Mouse (Mus musculus) heart, adult 2 months (tissue): ENCODE results near the gene Hjurp. TPM values are rescaled to one million over a fixed set of nuclear protein-coding genes. Genes with fewer than 3 reads are reported as not detected.

Experiments
- DNase-seq, 2 experiments: peaks; one replicate each; pipeline ENCODE4 v3.0.0; 2021
- H3K27ac ChIP-seq: fragments of 200-600 bp; 2 replicates; pipeline ENCODE4 v1.8.1; 2022
- H3K27me3 ChIP-seq: fragments of 200-500 bp; 2 replicates; pipeline ENCODE4 v1.6.1; 2012; ENCODE audit warnings: mild to moderate bottlenecking, low read length, inconsistent platforms, mixed read lengths; ENCODE audit not compliant: control insufficient read depth, insufficient read depth
- H3K36me3 ChIP-seq: fragments of 200-500 bp; 2 replicates; pipeline ENCODE4 v1.6.1; 2012; ENCODE audit warnings: low read length, inconsistent platforms; ENCODE audit not compliant: control insufficient read depth, insufficient read depth
- H3K4me1 ChIP-seq: fragments of 200-500 bp; 2 replicates; pipeline ENCODE4 v1.6.1; 2011; ENCODE audit warnings: low read length; ENCODE audit not compliant: control insufficient read depth, insufficient read depth
- H3K4me3 ChIP-seq: fragments of 200-600 bp; 2 replicates; pipeline ENCODE4 v1.8.1; 2022
- H3K79me2 ChIP-seq: fragments of 200-500 bp; replicated peaks from 2 replicates; pipeline ENCODE4 v1.6.1; 2012; ENCODE audit warnings: mild to moderate bottlenecking, inconsistent platforms, low read length, moderate library complexity, mixed read lengths; ENCODE audit not compliant: control insufficient read depth, insufficient read depth
- H3K9ac ChIP-seq: fragments of 200-500 bp; 2 replicates; pipeline ENCODE4 v1.6.1; 2012; ENCODE audit warnings: low read depth, mild to moderate bottlenecking, control low read depth, inconsistent platforms, low read length, mixed read lengths
- CTCF ChIP-seq: fragments of 200-600 bp; IDR thresholded peaks from 2 replicates; pipeline ENCODE4 v1.8.1; 2022; ENCODE audit warnings: antibody characterized with exemption, mild to moderate bottlenecking, moderate library complexity
- EP300 ChIP-seq: fragments of 200-500 bp; IDR thresholded peaks from 2 replicates; pipeline ENCODE4 v1.6.1; 2011; ENCODE audit warnings: low read depth, low read length, control low read depth; ENCODE audit not compliant: insufficient read depth
- POLR2A ChIP-seq: fragments of 200-500 bp; IDR thresholded peaks from 2 replicates; pipeline ENCODE4 v1.6.1; 2011; ENCODE audit warnings: mild to moderate bottlenecking, low read depth, low read length, control low read depth; ENCODE audit not compliant: insufficient read depth
- WGBS: fragments of 180-500 bp; shearing (Covaris S2); methylation state at CpG from one replicate; pipeline ENCODE4 v1.1.7; 2018; 5-methylcytosine and 5-hydroxymethylcytosine counted together
- intact Hi-C: fragments of 180-260 bp; cut with DNase I; formaldehyde crosslinking; loops from one replicate; pipeline ENCODE4 v1.15.1; 2025
- polyA plus RNA-seq: library from polyadenylated mRNA; depleted of rRNA; stranded (reverse); fragments of >200 nt; gene quantifications from 2 replicates; pipeline ENCODE4 v1.2.3, GENCODE M21; 2012
- total RNA-seq, 2 experiments: library from RNA; stranded (reverse); gene quantifications; 2 replicates each; pipeline ENCODE4 v1.2.3; 2021

Hjurp gene
- total and polyA plus RNA-seq, 3 experiments = 8.7 to 23.9 (median 11.5) TPM

DNA sequence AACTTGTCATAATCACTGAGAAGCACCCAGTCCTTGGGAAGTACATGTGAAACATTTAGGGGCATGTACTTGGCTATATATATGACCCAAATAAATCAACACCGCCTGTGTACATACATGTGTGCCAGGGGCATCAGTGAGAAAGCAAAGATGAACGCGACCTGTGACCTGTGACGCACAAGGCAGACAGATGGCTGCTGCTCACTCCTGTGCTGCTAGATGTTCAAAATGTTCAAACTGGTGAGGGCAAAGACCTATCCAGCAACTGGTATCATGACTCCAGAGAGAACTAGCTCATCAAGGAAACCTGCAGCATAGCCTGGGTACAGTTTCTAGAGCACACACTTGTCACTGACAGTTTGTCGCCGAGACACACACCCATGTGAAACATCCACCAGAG lies 9.9 kb downstream of the Hjurp start:
- Histone ChIP-seq H3K27ac (no peak overlapping the region), H3K4me3 (no peak overlapping the region), H3K4me1 (no peaks in the 10 kb centered on the region), H3K9ac (no peak overlapping the region), H3K79me2 (no peaks in the 10 kb centered on the region), H3K27me3 (no peaks in the 10 kb centered on the region), H3K36me3 (no peaks in the 10 kb centered on the region)
- TF ChIP-seq EP300 (no peak), POLR2A (no peak), CTCF (no peak)
- peak in 1 of 2 experiments; percentile 29 for DNase-seq
- intact Hi-C loops = no loop called here
- WGBS = 92% methylated on average over 6 of the region's 6 CpGs

DNA sequence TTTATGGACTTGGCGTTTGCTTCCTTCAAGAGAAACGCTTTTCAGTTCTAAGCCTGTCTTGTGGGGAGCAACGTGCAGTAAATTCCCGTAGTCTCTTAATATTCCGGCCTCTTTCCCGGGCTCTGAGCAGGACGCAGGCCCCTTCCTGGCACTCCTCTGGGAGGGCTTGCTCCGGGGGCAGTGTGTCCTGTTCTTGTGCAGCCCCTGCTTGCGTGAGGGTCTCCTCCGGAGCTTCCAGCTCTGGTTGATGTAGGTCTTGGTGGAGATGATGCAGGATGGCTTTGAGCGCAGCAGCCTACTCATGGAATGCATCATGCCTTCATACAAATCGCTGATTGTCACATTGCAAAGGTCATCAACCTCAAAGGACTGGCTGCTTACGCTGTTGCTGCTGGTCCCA lies 11.3 kb downstream of the Hjurp start:
- Histone ChIP-seq H3K4me1 (no peaks in the 10 kb centered on the region), H3K79me2 (no peaks in the 10 kb centered on the region), H3K27ac (no peak overlapping the region), H3K36me3 (no peaks in the 10 kb centered on the region), H3K9ac (no peak overlapping the region), H3K4me3 (no peak overlapping the region), H3K27me3 (no peaks in the 10 kb centered on the region)
- intact Hi-C loops = no loop called here
- 87% methylated on average over 13 of the region's 13 CpGs for WGBS
- peak in 1 of 2 experiments; percentile 32 for DNase-seq
- TF ChIP-seq POLR2A (no peak), CTCF (no peak), EP300 (no peak)

DNA sequence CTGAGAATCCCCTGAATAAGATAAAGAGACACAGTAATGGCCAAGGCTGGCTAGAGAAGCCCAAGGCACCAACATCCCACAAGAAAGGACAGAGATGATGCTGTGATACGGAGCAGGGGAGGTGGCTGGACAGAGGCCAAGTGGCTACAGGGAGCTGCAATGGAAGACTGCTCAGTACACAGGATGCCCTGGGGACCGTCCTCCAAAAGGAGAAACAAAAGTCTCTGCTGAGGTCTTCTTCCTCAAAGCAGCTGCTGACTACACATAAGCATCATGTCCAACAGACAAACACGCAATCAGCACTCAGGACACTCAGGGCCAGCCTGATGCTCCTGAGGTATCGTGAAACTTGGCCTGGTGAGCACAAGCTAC lies 12.6 kb downstream of the Hjurp start:
- Histone ChIP-seq H3K27ac (no peak overlapping the region), H3K79me2 (no peaks in the 10 kb centered on the region), H3K4me1 (no peaks in the 10 kb centered on the region), H3K4me3 (no peak overlapping the region), H3K36me3 (no peaks in the 10 kb centered on the region), H3K27me3 (no peaks in the 10 kb centered on the region), H3K9ac (no peak overlapping the region)
- TF ChIP-seq CTCF = no peak
- no peak for TF ChIP-seq POLR2A
- no peak for TF ChIP-seq EP300
- WGBS = 60% methylated on average over 4 of the region's 4 CpGs
- intact Hi-C loops = loop anchor here (1.0 kb wide), 1 partner anchor 11 kb away; no protein-coding TSS in a partner anchor
- no peak for DNase-seq

DNA sequence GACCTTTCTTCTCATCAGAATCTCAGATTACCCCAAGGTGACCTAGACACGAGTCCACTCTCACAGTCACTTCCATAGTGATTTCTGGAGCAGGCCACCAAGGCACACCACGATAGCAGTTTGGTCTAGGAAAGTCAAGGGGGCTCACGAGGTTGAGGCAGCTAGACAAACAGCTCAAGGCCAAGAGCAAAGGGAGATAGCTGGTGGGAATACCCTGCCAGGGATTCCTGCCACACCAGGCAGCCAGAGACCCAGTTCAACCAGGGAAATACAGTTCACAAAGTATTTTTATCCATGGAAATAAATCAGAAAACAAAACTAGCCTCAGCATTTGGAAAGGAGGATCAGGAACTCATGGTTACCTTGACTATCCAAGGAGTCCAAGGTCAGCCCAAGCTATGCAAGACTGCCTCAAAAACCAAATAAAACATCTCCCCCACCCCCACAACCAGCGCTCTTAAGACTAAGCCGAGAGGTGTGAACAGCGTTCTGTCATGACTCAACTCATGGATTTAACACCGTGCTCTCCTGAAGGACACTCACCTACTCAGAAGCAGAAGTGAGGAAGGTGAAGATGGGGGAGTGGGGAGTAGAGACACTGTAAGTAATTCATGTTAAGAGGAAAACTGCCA lies 13.1 kb downstream of the Hjurp start:
- H3K4me1 ChIP-seq = no peaks in the 10 kb centered on the region
- H3K36me3 ChIP-seq = no peaks in the 10 kb centered on the region
- no peak overlapping the region for H3K4me3 ChIP-seq
- no peaks in the 10 kb centered on the region for H3K79me2 ChIP-seq
- no peak overlapping the region for H3K27ac ChIP-seq
- no peak overlapping the region for H3K9ac ChIP-seq
- DNase-seq = peak in 1 of 2 experiments; percentile 22
- H3K27me3 ChIP-seq = no peaks in the 10 kb centered on the region
- WGBS = 80% methylated on average over 7 of the region's 7 CpGs
- intact Hi-C loops = loop anchor here (1.0 kb wide), 1 partner anchor 12 kb away; no protein-coding TSS in a partner anchor
- TF ChIP-seq POLR2A = no peak
- TF ChIP-seq EP300 = no peak
- no peak for TF ChIP-seq CTCF

DNA sequence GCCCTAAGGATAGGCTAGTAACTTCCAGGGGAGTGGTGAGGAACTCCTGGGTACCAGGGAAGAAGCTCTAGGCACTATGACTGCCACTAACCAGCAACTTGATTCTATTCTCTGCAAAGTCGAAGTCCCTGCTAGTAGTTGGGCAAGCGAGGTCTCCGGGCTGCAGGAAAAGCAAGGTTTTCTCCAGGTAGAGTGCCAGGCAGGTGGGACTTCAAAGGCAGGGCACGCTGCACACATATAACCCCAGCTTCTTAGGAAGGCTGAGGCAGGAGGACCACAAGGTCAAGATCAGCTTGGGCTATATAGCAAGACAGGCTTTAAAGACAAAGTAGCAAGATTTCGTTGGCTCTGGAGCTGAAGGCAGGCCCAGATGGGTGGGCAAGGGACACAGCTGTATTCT lies 13.7 kb downstream of the Hjurp start:
- Histone ChIP-seq H3K27me3 (no peaks in the 10 kb centered on the region), H3K27ac (no peak overlapping the region), H3K36me3 (no peaks in the 10 kb centered on the region), H3K4me3 (no peak overlapping the region), H3K9ac (no peak overlapping the region), H3K79me2 (no peaks in the 10 kb centered on the region), H3K4me1 (peaks cover 3% of the 10 kb centered on the region)
- intact Hi-C loops = loop anchor here (1.0 kb wide), 1 partner anchor 13 kb away; no protein-coding TSS in a partner anchor
- TF ChIP-seq POLR2A = no peak
- 93% methylated on average over 5 of the region's 5 CpGs for WGBS
- DNase-seq = peak in 1 of 2 experiments; percentile 36

DNA sequence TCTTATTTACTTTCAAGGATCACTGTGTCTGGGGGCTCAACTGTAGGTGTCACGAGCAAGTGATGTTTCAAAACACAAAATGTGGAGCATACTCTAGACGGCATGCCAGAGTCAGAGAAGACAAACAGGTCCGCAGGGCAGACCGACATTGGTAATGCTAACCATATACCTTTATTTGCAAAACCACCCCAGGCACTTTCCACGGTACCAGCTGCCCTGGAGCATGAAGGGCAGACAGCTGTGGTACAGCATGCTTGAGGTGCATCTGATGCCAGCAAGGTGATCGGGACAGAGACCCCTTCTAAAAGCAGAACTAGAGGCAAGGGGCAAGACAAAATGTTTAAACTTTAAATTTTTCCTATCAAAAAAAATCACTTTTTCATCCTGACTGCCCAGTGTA lies 14.5 kb downstream of the Hjurp start:
- no peaks in the 10 kb centered on the region for H3K27me3 ChIP-seq
- WGBS = 77% methylated on average over 6 of the region's 6 CpGs
- H3K4me3 ChIP-seq = no peak overlapping the region
- peak in 1 of 2 experiments; percentile 36 for DNase-seq
- no peak overlapping the region for H3K27ac ChIP-seq
- intact Hi-C loops = no loop called here
- H3K79me2 ChIP-seq = no peaks in the 10 kb centered on the region
- H3K9ac ChIP-seq = no peak overlapping the region
- TF ChIP-seq POLR2A (no peak), EP300 (no peak), CTCF (no peak)
- no peaks in the 10 kb centered on the region for H3K36me3 ChIP-seq
- H3K4me1 ChIP-seq = peaks cover 3% of the 10 kb centered on the region
